Mouse (Mus musculus): ENCODE measurements around the gene Unc80. TPM values are rescaled to one million over a fixed set of nuclear protein-coding genes. Genes with fewer than 3 reads are reported as not detected.
A peak's percentile ranks its signal among the peaks of the same experiment; 100 is the strongest.

The Unc80 gene
- polyA plus RNA-seq, 1 experiment from 2014 or later, result 0.01 TPM

DNA sequence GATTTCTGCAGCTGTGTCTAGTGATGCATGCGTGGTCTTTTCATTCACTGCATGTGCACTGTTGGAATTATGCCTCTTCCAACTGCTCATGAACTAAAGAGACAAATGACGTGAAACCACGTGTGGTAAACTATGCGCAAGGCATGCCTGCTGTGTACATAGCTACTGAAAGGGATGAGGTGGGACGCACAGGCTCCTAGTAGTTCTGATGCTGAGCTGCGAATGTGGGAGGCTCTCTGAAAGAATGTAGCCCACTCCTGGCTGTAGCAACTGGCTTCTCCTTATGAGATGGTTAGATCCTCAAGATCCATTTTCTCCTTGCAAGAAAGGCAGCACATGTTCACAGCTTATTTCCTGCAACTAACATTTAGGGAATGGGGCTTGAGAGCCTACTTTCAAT, 24.9 kb downstream of the Unc80 start:
- no peaks in the 10 kb centered on the region for H3K4me1 ChIP-seq (replicated peaks; ENCODE audit: insufficient read depth, low read length)
- ATAC-seq (replicated peaks; ENCODE audit: low FRiP score, low read depth) (no peak), DNase-seq (ENCODE audit: low spot score) (no peak)
- H3K27ac ChIP-seq, result no peak overlapping the region
- no peak for TF ChIP-seq CTCF (IDR thresholded peaks at IDR 0.05; ENCODE audit: low read depth)
- no peaks in the 10 kb centered on the region for H3K36me3 ChIP-seq (ENCODE audit: insufficient read depth, low read length)
- H3K27me3 ChIP-seq (ENCODE audit: insufficient read depth, low read length), result no peaks in the 10 kb centered on the region
- H3K9ac ChIP-seq (ENCODE audit: low read depth, low read length), result no peak overlapping the region
- H3K4me2 ChIP-seq (ENCODE audit: low read length), result no peak overlapping the region
- H3K9me3 ChIP-seq (replicated peaks; ENCODE audit: low read length), result no peaks in the 10 kb centered on the region
- no peak overlapping the region for H3K4me3 ChIP-seq (replicated peaks; ENCODE audit: low read depth, low read length)
- 83% methylated on average over 6 of the region's 6 CpGs for WGBS

DNA sequence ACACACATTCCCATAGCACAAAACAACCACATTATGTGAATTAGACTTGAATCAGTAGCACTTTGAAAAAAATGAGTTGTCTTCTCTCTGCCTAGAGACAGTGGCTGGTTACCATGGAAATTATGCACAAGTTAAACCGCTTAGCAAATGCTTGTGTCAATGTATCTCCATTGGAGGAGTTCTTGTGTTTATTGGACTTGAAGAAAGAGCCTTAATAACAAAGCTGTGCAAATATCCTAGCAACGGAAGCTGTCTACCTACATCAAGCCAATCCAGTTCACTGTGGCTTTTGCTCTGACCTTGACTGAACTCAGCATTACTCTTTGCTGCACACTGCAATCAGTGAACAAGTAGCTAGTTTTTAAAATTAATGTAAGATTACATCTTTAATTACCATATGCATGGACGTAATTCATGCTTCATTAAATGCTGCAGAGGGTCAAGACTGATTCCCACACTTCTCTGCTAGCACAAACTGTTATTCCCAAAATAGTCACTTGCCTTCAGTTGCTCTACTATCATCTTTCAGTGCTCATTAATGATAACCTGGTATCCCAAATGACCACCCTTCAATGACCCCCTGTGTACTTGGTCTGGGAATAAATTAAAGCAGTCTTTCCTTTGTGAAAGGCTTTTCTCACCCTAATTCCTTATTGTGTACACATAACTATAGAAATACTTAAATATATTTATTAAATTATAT, 27.3 kb downstream of the Unc80 start:
- Histone ChIP-seq H3K27ac (no peak overlapping the region), H3K4me2 (ENCODE audit: low read length) (no peak overlapping the region), H3K4me1 (replicated peaks; ENCODE audit: insufficient read depth, low read length) (no peaks in the 10 kb centered on the region), H3K4me3 (replicated peaks; ENCODE audit: low read depth, low read length) (no peak overlapping the region), H3K9me3 (replicated peaks; ENCODE audit: low read length) (no peaks in the 10 kb centered on the region), H3K9ac (ENCODE audit: low read depth, low read length) (no peak overlapping the region), H3K36me3 (ENCODE audit: insufficient read depth, low read length) (no peaks in the 10 kb centered on the region), H3K27me3 (ENCODE audit: insufficient read depth, low read length) (no peaks in the 10 kb centered on the region)
- DNase-seq (ENCODE audit: low spot score) (peak; percentile 9), ATAC-seq (replicated peaks; ENCODE audit: low FRiP score, low read depth) (no peak)
- no peak for TF ChIP-seq CTCF (IDR thresholded peaks at IDR 0.05; ENCODE audit: low read depth)
- WGBS, result 70% methylated on average over 3 of the region's 3 CpGs

DNA sequence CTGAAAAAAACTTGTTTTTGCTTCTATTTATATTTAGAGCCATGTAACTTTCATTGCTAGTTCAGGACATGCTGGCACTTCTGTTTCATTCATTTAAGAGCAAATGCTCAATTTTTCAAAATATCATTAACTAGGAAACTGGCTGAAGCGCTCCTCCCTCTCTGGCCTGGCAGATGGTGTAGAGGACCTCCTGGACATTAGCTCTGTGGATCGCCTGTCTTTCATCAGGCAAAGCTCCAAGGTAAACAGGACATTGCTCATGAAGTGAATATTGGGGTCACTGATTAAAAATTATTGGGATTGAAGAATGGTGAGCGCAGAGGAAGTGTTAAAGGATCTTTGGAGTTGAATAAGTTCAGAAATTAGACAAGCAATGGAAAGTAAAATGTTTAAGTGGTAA, 82.6 kb downstream of the Unc80 start:
- Histone ChIP-seq H3K4me2 (ENCODE audit: low read length) (no peak overlapping the region), H3K36me3 (ENCODE audit: insufficient read depth, low read length) (no peaks in the 10 kb centered on the region), H3K27ac (no peak overlapping the region), H3K4me1 (replicated peaks; ENCODE audit: insufficient read depth, low read length) (no peaks in the 10 kb centered on the region), H3K9ac (ENCODE audit: low read depth, low read length) (no peak overlapping the region), H3K9me3 (replicated peaks; ENCODE audit: low read length) (no peaks in the 10 kb centered on the region), H3K4me3 (replicated peaks; ENCODE audit: low read depth, low read length) (no peak overlapping the region), H3K27me3 (ENCODE audit: insufficient read depth, low read length) (no peaks in the 10 kb centered on the region)
- DNase-seq (ENCODE audit: low spot score), result no peak
- no peak for TF ChIP-seq CTCF (IDR thresholded peaks at IDR 0.05; ENCODE audit: low read depth)
- 77% methylated on average over 3 of the region's 3 CpGs for WGBS
- ATAC-seq (replicated peaks; ENCODE audit: low FRiP score, low read depth), result no peak

DNA sequence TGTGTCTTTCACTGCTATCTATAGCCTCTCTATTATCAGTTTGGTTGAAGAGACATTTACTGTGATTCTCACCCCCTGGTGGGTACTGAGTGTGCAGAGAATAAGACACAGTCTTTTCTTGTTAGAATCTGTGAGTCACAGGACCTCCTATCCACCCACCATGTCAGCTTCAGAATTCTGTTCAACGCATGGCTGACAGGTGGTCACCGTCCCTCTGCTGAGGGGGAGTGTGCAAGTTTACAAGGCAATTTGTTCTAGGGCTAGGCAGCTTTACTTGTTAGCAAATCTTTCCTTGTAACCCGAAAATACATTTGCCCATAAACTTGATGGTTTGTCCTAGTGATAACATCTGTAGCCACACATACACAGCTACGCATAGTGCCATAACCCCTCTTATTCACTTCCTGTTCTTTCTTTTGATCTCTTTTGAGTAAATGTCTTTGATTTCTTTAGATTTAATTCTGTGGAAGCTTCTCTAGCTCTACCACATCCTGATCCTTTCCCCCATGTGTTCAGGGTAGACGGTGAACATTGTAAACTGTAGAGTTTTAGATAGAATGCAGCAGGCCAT, 84.3 kb downstream of the Unc80 start:
- H3K27ac ChIP-seq, result no peak overlapping the region
- no peak for ATAC-seq (replicated peaks; ENCODE audit: low FRiP score, low read depth)
- peak; percentile 10 for DNase-seq (ENCODE audit: low spot score)
- no peak overlapping the region for H3K4me2 ChIP-seq (ENCODE audit: low read length)
- 18% methylated on average over 5 of the region's 5 CpGs for WGBS
- H3K4me3 ChIP-seq (replicated peaks; ENCODE audit: low read depth, low read length), result no peak overlapping the region
- no peaks in the 10 kb centered on the region for H3K36me3 ChIP-seq (ENCODE audit: insufficient read depth, low read length)
- TF ChIP-seq CTCF (IDR thresholded peaks at IDR 0.05; ENCODE audit: low read depth), result no peak
- H3K9ac ChIP-seq (ENCODE audit: low read depth, low read length), result no peak overlapping the region
- no peaks in the 10 kb centered on the region for H3K27me3 ChIP-seq (ENCODE audit: insufficient read depth, low read length)
- no peaks in the 10 kb centered on the region for H3K4me1 ChIP-seq (replicated peaks; ENCODE audit: insufficient read depth, low read length)
- H3K9me3 ChIP-seq (replicated peaks; ENCODE audit: low read length), result no peaks in the 10 kb centered on the region

DNA sequence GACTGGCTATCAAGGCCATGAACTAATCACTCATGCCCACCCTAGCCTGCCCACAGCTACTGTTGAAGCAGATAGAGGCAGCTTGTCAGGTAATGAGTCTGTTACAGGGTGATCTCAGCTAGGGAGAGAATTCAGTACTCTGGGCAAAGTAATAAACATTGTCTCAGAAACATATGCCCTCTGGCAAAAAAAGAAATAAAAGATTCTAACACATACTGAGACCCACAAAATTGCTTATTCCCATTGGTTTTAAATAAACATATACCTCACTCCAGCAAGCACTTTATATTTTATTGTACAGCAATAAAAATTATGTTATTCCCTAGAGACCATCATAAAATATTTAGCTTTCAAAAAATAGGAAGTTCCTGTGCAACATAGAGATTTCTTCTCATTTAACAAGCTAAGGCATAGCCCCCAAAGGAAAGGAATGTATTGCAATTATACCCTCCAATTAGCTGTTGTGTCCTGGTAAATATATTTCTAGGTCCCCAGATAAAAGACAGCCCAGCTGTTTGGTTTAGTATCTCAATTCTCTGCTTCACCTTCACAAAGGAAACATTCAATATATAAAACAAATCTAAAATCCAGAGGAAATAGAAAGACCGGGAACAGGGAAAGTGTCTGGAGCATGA, 93.6 kb downstream of the Unc80 start:
- Histone ChIP-seq H3K4me1 (replicated peaks; ENCODE audit: insufficient read depth, low read length) (no peaks in the 10 kb centered on the region), H3K27ac (no peak overlapping the region), H3K36me3 (ENCODE audit: insufficient read depth, low read length) (no peaks in the 10 kb centered on the region), H3K4me3 (replicated peaks; ENCODE audit: low read depth, low read length) (no peak overlapping the region), H3K9ac (ENCODE audit: low read depth, low read length) (no peak overlapping the region), H3K27me3 (ENCODE audit: insufficient read depth, low read length) (no peaks in the 10 kb centered on the region), H3K9me3 (replicated peaks; ENCODE audit: low read length) (no peaks in the 10 kb centered on the region), H3K4me2 (ENCODE audit: low read length) (no peak overlapping the region)
- WGBS, result 75% methylated on average over 1 of the region's 1 CpGs
- no peak for TF ChIP-seq CTCF (IDR thresholded peaks at IDR 0.05; ENCODE audit: low read depth)
- DNase-seq (ENCODE audit: low spot score) (no peak), ATAC-seq (replicated peaks; ENCODE audit: low FRiP score, low read depth) (no peak)

DNA sequence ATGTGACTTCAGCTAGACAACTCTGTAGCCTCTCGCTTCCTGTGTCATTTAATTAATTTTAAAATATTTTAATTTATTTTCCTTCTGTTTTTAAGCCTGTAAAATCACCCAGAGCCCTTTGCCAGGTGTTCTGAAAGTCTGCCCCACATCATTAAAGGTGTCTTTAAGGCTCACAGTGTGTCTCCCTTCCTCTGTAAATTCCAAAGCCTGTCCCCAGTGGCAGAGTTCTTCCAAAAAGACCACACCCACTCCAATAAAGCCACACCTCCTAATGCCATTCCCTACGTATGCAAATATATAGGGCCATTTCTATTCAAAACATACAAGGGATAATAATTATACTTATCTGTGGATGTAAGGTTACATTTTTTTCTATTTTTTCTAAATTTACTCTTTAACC, 94.2 kb downstream of the Unc80 start:
- no peak overlapping the region for H3K27ac ChIP-seq
- H3K27me3 ChIP-seq (ENCODE audit: insufficient read depth, low read length), result no peaks in the 10 kb centered on the region
- ATAC-seq (replicated peaks; ENCODE audit: low FRiP score, low read depth), result no peak
- H3K4me1 ChIP-seq (replicated peaks; ENCODE audit: insufficient read depth, low read length), result no peaks in the 10 kb centered on the region
- H3K4me2 ChIP-seq (ENCODE audit: low read length), result no peak overlapping the region
- DNase-seq (ENCODE audit: low spot score), result no peak
- H3K4me3 ChIP-seq (replicated peaks; ENCODE audit: low read depth, low read length), result no peak overlapping the region
- 70% methylated on average over 2 of the region's 2 CpGs for WGBS
- H3K9me3 ChIP-seq (replicated peaks; ENCODE audit: low read length), result no peaks in the 10 kb centered on the region
- H3K36me3 ChIP-seq (ENCODE audit: insufficient read depth, low read length), result no peaks in the 10 kb centered on the region
- no peak overlapping the region for H3K9ac ChIP-seq (ENCODE audit: low read depth, low read length)
- no peak for TF ChIP-seq CTCF (IDR thresholded peaks at IDR 0.05; ENCODE audit: low read depth)

Data from kidney, postnatal 0 days (tissue).